Mouse (Mus musculus) lung, adult 2 months (tissue): ENCODE results near the gene Ptk7.

Experiments
- CTCF ChIP-seq: fragments of 200-500 bp; IDR thresholded peaks from 2 replicates; pipeline ENCODE4 v1.5.1; 2011; ENCODE audit warnings: mild to moderate bottlenecking, low read length, control low read depth; ENCODE audit not compliant: insufficient read depth
- POLR2A ChIP-seq: fragments of 200-500 bp; IDR thresholded peaks from 2 replicates; pipeline ENCODE4 v1.6.1; 2011; ENCODE audit warnings: low read depth, mild to moderate bottlenecking, control low read depth, low read length, borderline replicate concordance; ENCODE audit errors: extremely low read depth

DNA sequence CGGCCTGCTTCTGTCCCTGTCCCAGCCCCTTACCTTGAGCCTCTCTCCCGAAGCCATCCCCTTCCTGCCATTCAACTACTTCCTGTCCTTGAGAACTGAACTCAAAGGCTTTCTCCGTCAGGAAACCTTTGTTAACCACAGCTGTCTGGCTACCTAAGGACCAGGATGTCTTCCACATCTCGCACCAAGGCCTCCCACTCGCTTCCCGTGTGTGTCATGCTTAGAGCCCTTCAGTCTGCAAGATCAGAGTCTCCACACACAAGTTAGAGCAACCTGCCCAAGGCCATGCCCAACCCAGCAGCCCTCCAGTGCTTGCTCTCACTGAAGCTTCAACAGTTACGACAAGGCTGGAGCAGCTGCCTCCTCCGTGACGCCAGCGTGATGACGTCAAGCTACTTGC, 58.3 kb downstream of the Ptk7 start:
- TF ChIP-seq POLR2A (no peak), CTCF (no peak)
